Mouse (Mus musculus): ENCODE data around the gene Clca4b. TPM values are rescaled to one million over a fixed set of nuclear protein-coding genes. Genes with fewer than 3 reads are reported as not detected.
"Not testable (repeated sequence)": the region's sequence is repeated elsewhere in the genome, so short reads cannot be mapped to it uniquely, and the experiment has no call there.

Gene Clca4b
- polyA plus RNA-seq, 1 experiment from 2014 or later = not detected

DNA sequence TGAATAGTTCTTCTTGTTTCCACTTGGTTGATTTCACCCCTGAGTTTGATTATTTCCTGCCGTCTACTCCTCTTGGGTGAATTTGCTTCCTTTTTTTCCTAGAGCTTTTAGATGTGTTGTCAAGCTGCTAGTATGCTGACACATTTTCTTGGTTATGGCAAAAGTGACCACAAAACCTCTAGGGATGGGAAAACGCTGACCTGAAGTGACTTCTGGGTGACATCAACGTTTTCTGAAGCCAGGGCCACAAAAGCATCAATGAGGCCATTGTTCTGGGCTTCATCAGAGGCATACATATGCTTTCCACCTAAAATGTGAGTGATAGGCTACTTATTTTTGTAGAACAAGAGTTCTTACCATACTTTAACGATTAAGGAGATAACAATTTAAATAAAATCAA, 60.3 kb downstream of the Clca4b start:
- not testable (repeated sequence) for H3K36me3 ChIP-seq (replicated peaks; ENCODE audit: control insufficient read depth, insufficient read depth, low read depth, low read length); DNase-seq (ENCODE audit: low spot score); H3K9me3 ChIP-seq (replicated peaks; ENCODE audit: control insufficient read depth, low read length); H3K4me1 ChIP-seq (ENCODE audit: control insufficient read depth, insufficient read depth, low read length); H3K4me2 ChIP-seq (ENCODE audit: low read depth, low read length); H3K9ac ChIP-seq (replicated peaks; ENCODE audit: low read length); ATAC-seq (replicated peaks; ENCODE audit: insufficient number of reproducible peaks, low FRiP score, low TSS enrichment, low read depth); H3K4me3 ChIP-seq (ENCODE audit: low read depth, low read length); H3K27ac ChIP-seq (replicated peaks; ENCODE audit: low read depth, low read length); H3K27me3 ChIP-seq (ENCODE audit: control insufficient read depth, insufficient read depth, low read length)
- WGBS = 24% methylated on average over 4 of the region's 4 CpGs

Other genes with a start within 250 kb of the Clca4b start
- gene Sh3glb1, start 212.2 kb downstream of the Clca4b start, polyA plus RNA-seq (2014; fragmentation: Nextera tagmentation; extraction: Ambion mirVana) = 87.9 and 88.3 TPM in 2 replicates
- gene Clca3a1, start 171.6 kb downstream of the Clca4b start, polyA plus RNA-seq (2014; fragmentation: Nextera tagmentation; extraction: Ambion mirVana) = 0.08 TPM in 1 of 2 replicates, not detected in the other
- 0.39 TPM in 1 of 2 replicates, not detected in the other for gene Clca3a2, start 113.0 kb downstream of the Clca4b start, polyA plus RNA-seq (2014; fragmentation: Nextera tagmentation; extraction: Ambion mirVana)
- not detected in 2 replicates for gene Clca3b, start 83.2 kb downstream of the Clca4b start, polyA plus RNA-seq (2014; fragmentation: Nextera tagmentation; extraction: Ambion mirVana)
- not detected in 2 replicates for gene Clca4a, start 42.5 kb upstream of the Clca4b start, polyA plus RNA-seq (2014; fragmentation: Nextera tagmentation; extraction: Ambion mirVana)
- gene Clca1, start 100.2 kb upstream of the Clca4b start, polyA plus RNA-seq (2014; fragmentation: Nextera tagmentation; extraction: Ambion mirVana) = not detected in 2 replicates
- gene Clca2, start 166.9 kb upstream of the Clca4b start, polyA plus RNA-seq (2014; fragmentation: Nextera tagmentation; extraction: Ambion mirVana) = 0.31 and 0.43 TPM in 2 replicates
- gene Odf2l, start 186.1 kb upstream of the Clca4b start, polyA plus RNA-seq (2014; fragmentation: Nextera tagmentation; extraction: Ambion mirVana) = 26.2 and 26.8 TPM in 2 replicates

All from embryonic facial prominence, embryonic 11.5 days (tissue).